Mouse (Mus musculus): ENCODE data around the gene Mthfsl. TPM values are rescaled to one million over a fixed set of nuclear protein-coding genes. Genes with fewer than 3 reads are reported as not detected.
"Not testable (repeated sequence)": the region's sequence is repeated elsewhere in the genome, so short reads cannot be mapped to it uniquely, and the experiment has no call there.

The Mthfsl gene
- polyA plus RNA-seq, 1 experiment from 2014 or later, result 23.6 TPM

- not testable (repeated sequence) for H3K4me1 ChIP-seq; H3K27ac ChIP-seq (replicated peaks); H3K36me3 ChIP-seq; H3K4me3 ChIP-seq; H3K27me3 ChIP-seq (ENCODE audit: low read depth, poor library complexity, severe bottlenecking); H3K9me3 ChIP-seq (replicated peaks); DNase-seq (ENCODE audit: low spot score)
- WGBS, result 92% methylated on average over 5 of the region's 5 CpGs
Measured at GRCm38 (mm10) chr9:88714515-88714914, 5.6 kb downstream of the Mthfsl start.

DNA sequence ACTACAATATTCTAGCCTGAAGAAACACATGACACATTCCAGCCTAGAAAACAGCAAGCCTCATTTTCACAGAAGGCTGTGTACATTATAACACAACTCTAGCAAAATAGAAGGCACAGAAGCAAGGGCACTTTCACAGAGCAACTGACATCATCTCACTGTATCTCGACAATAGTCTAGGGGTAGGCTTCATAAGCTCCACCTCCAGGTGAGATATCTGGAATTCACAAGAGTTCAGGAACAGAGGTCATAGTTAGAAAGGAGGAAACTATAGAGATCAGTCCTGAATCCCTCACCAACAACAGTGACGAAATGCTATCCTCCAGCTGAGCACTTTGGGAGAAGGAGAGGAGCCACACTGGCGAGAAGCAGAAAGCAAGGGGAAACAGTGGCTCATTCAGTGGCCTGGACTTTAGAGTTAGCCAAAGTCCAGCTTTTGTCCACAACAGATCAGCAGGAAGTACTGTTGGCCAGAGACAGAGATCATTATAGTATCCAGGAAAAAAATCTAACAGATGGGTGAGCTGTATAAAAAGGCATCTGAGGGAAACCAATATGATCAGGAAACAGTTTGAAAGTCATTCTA lies 7.8 kb downstream of the Mthfsl start:
- not testable (repeated sequence) for H3K27me3 ChIP-seq (ENCODE audit: low read depth, poor library complexity, severe bottlenecking); DNase-seq (ENCODE audit: low spot score); H3K36me3 ChIP-seq; H3K4me3 ChIP-seq; H3K9me3 ChIP-seq (replicated peaks); H3K4me1 ChIP-seq; H3K27ac ChIP-seq (replicated peaks)
- WGBS, result 84% methylated on average over 3 of the region's 3 CpGs

DNA sequence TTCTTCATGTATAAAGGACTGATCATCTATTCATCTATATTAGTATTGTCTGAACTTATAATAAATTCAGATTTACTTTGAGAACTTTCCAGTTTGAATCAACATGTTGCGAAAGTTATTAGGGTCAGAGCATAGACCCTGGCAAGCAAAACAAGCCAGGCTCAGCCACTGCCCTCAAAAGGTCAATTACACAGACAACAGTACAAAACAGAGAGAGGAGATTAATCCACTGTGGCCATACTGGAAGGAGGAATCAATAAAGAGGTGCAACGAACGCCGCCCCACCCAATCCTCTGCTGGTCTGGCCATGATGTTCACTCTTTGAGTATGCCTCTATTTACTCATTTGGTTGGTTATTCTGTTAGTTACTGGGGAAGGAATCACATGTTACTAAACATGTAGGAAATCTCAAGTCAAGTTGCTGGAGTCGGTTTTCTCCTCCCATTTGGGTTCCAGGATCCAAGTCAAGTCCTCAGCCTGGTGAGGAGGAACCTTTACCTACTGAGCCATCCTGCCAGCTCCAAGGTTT lies 9.1 kb downstream of the Mthfsl start:
- not testable (repeated sequence) for H3K27ac ChIP-seq (replicated peaks); H3K27me3 ChIP-seq (ENCODE audit: low read depth, poor library complexity, severe bottlenecking); H3K9me3 ChIP-seq (replicated peaks); DNase-seq (ENCODE audit: low spot score); H3K4me3 ChIP-seq; H3K36me3 ChIP-seq; H3K4me1 ChIP-seq
- WGBS, result 88% methylated on average over 4 of the region's 5 CpGs

DNA sequence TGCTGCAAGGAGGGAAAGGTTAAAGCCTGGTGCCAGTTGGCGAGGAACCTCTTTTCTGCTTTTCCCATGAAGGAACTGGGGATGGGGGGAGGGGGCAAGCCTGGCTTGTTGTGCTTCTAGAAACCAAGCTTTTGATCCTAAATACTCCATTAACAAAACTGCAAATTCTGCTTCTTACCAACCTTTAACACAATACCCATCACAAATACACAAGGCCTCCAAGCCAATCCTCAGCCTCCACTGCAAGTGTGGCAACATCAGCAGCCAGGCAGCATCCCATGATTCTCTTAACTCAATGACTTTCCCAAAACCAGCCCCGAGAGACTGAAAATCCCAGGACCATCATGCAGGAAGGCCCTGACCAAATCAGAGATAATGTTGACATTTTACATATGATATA lies 9.7 kb downstream of the Mthfsl start:
- not testable (repeated sequence) for H3K9me3 ChIP-seq (replicated peaks); H3K36me3 ChIP-seq; H3K27ac ChIP-seq (replicated peaks); DNase-seq (ENCODE audit: low spot score); H3K4me1 ChIP-seq; H3K4me3 ChIP-seq; H3K27me3 ChIP-seq (ENCODE audit: low read depth, poor library complexity, severe bottlenecking)
- 96% methylated on average over 2 of the region's 2 CpGs for WGBS

GRCm38 (mm10) chr9:88709794-88710193 lies 10.3 kb downstream of the Mthfsl start:
- not testable (repeated sequence) for H3K4me1 ChIP-seq; H3K4me3 ChIP-seq; H3K9me3 ChIP-seq (replicated peaks); H3K27ac ChIP-seq (replicated peaks); DNase-seq (ENCODE audit: low spot score); H3K27me3 ChIP-seq (ENCODE audit: low read depth, poor library complexity, severe bottlenecking); H3K36me3 ChIP-seq
- 93% methylated on average over 5 of the region's 5 CpGs for WGBS

DNA sequence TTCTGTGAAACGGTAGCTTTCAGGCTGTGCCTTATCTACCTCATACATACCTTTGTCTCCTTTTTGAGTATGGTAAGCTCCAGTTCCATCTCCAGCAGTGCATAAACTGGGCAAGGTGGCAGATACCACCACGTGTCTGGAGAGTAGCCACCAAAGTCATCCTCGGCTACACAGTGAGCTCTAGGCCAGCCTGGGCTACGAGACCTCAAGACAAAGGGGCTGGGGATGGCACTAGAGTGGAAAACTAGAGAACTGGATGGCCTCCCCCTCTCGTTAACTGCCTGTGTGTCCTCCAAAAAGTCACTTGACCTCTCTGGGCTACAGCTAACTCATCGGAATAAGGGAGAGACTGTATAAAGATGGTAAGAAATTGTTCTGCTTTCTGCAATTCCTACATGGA lies 10.8 kb downstream of the Mthfsl start:
- no peak overlapping the region for H3K4me3 ChIP-seq
- no peak for DNase-seq (ENCODE audit: low spot score)
- no peaks in the 10 kb centered on the region for H3K36me3 ChIP-seq
- no peaks in the 10 kb centered on the region for H3K9me3 ChIP-seq (replicated peaks)
- 89% methylated on average over 6 of the region's 6 CpGs for WGBS
- H3K27me3 ChIP-seq (ENCODE audit: low read depth, poor library complexity, severe bottlenecking), result no peaks in the 10 kb centered on the region
- no peak overlapping the region for H3K27ac ChIP-seq (replicated peaks)
- no peaks in the 10 kb centered on the region for H3K4me1 ChIP-seq

DNA sequence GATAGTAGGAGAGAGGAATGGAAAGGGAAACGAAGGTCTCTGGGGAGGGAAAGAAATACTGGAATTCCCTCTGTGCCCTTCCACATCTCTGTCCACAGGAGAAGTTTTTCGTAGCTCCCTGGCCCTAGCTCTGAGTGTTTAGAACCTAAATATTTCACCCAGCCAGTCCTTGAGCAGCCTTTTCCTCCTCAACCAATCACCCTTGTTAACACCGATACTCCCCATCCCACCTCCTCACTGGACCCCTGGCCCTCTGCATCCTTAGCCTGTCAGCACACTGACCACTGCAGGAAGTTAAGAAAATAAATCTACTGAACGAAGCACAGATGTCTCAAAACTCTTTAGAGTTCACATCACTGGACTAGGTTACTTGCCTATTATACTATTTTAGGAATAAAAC lies 13.4 kb downstream of the Mthfsl start:
- DNase-seq (ENCODE audit: low spot score), result no peak
- Histone ChIP-seq H3K36me3 (no peaks in the 10 kb centered on the region), H3K4me1 (no peaks in the 10 kb centered on the region), H3K27ac (replicated peaks) (no peak overlapping the region), H3K9me3 (replicated peaks) (no peaks in the 10 kb centered on the region), H3K27me3 (ENCODE audit: low read depth, poor library complexity, severe bottlenecking) (no peaks in the 10 kb centered on the region), H3K4me3 (no peak overlapping the region)
- 78% methylated on average over 4 of the region's 4 CpGs for WGBS

DNA sequence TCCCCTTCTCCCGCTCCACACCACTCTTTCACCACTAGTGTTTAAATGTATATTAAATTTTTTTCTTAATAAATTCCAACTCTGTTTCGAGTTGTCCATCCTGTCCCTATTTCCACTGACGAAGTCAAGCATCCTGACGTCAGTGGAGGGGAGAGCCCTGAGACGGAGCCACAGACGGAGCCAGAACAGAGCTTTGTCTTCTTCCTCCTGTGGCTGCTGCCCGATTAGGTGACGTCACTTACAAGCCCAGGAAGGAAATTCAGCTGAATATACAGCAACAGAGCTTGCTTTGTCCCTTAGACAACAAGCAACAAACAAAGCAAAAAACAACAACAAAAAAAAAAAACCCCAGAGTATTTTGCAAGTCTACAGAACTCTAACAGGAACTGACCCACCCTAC lies 14.9 kb downstream of the Mthfsl start:
- DNase-seq (ENCODE audit: low spot score); H3K27me3 ChIP-seq (ENCODE audit: low read depth, poor library complexity, severe bottlenecking); H3K4me1 ChIP-seq; H3K4me3 ChIP-seq; H3K27ac ChIP-seq (replicated peaks); H3K9me3 ChIP-seq (replicated peaks); H3K36me3 ChIP-seq: not testable (repeated sequence)
- WGBS, result 81% methylated on average over 8 of the region's 8 CpGs

GRCm38 (mm10) chr9:88698746-88699145 lies 21.4 kb downstream of the Mthfsl start:
- not testable (repeated sequence) for H3K9me3 ChIP-seq (replicated peaks); H3K4me1 ChIP-seq; DNase-seq (ENCODE audit: low spot score); H3K27me3 ChIP-seq (ENCODE audit: low read depth, poor library complexity, severe bottlenecking); H3K4me3 ChIP-seq; H3K36me3 ChIP-seq; H3K27ac ChIP-seq (replicated peaks)
- WGBS, result 100% methylated on average over 1 of the region's 2 CpGs

- H3K27ac ChIP-seq (replicated peaks), result not testable (repeated sequence)
- WGBS, result 83% methylated on average over 2 of the region's 2 CpGs
Measured at GRCm38 (mm10) chr9:88691307-88691706, 28.8 kb downstream of the Mthfsl start.

GRCm38 (mm10) chr9:88689451-88689850 lies 30.6 kb downstream of the Mthfsl start:
- not testable (repeated sequence) for H3K4me3 ChIP-seq; H3K4me1 ChIP-seq; DNase-seq (ENCODE audit: low spot score); H3K27ac ChIP-seq (replicated peaks); H3K36me3 ChIP-seq; H3K9me3 ChIP-seq (replicated peaks); H3K27me3 ChIP-seq (ENCODE audit: low read depth, poor library complexity, severe bottlenecking)
- 98% methylated on average over 3 of the region's 3 CpGs for WGBS

More at GRCm38 (mm10) chr9:88691307-88691706, 28.8 kb downstream of the Mthfsl start:
- H3K36me3 ChIP-seq; H3K4me1 ChIP-seq; H3K4me3 ChIP-seq; H3K27me3 ChIP-seq (ENCODE audit: low read depth, poor library complexity, severe bottlenecking); DNase-seq (ENCODE audit: low spot score); H3K9me3 ChIP-seq (replicated peaks): not testable (repeated sequence)

- DNase-seq (ENCODE audit: low spot score); H3K27ac ChIP-seq (replicated peaks); H3K9me3 ChIP-seq (replicated peaks); H3K4me1 ChIP-seq; H3K36me3 ChIP-seq; H3K4me3 ChIP-seq; H3K27me3 ChIP-seq (ENCODE audit: low read depth, poor library complexity, severe bottlenecking): not testable (repeated sequence)
- 94% methylated on average over 1 of the region's 1 CpGs for WGBS
Measured at GRCm38 (mm10) chr9:88686719-88687118, 33.4 kb downstream of the Mthfsl start.

DNA sequence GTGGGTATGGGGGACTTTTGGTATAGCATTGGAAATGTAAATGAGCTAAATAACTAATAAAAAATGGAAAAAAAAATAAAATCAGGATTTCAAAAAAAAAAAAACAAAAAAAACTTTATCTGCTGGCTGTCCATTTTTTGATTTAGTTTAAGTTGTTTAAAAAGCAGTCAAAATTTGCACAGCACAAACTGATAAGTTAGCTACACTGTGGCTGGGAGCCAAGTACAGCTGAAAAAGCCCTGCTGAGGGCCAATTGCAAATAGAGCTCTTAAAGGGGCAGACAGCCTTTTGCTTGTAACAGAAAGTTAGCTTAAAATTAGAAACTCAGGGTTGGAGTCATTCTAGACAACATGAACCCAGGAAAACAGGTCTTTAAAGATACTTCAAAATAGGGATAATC lies 61.8 kb downstream of the Mthfsl start:
- H3K27me3 ChIP-seq (ENCODE audit: low read depth, poor library complexity, severe bottlenecking); DNase-seq (ENCODE audit: low spot score); H3K4me1 ChIP-seq; H3K4me3 ChIP-seq; H3K27ac ChIP-seq (replicated peaks); H3K9me3 ChIP-seq (replicated peaks); H3K36me3 ChIP-seq: not testable (repeated sequence)

DNA sequence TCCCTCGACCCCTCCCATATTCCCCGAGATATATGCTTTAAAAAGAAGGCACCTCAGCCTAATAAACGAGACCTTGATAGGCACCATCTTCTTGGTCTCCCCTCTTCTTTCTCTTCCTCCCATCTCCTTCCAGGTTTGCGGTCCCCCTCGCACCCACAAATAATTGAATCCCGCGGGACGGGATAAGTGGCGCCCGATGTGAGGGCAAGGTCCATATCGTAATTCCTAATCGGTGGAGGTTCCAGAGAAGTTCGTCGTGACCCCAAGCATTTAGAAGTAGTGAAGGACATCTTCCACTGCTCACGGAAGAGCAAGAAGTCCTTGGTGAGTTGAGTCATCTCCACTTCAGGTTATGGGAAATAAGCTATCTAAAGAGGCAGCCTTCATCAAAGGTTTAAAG lies 69.4 kb downstream of the Mthfsl start:
- not testable (repeated sequence) for H3K27ac ChIP-seq (replicated peaks); H3K36me3 ChIP-seq; H3K4me3 ChIP-seq; H3K4me1 ChIP-seq; DNase-seq (ENCODE audit: low spot score); H3K27me3 ChIP-seq (ENCODE audit: low read depth, poor library complexity, severe bottlenecking)
- WGBS, result 95% methylated on average over 13 of the region's 15 CpGs
- H3K9me3 ChIP-seq (replicated peaks), result peaks cover 13% of the 10 kb centered on the region
